Mouse (Mus musculus) CH12.LX (cell line): Measurements from ENCODE around the gene Safb. TPM values are rescaled to one million over a fixed set of nuclear protein-coding genes. Genes with fewer than 3 reads are reported as not detected.

Experiments used
- DNase-seq: peaks from one replicate; pipeline ENCODE4 v3.0.0-alpha.2; 2013; ENCODE audit errors: extremely low read depth
- H3K27ac ChIP-seq: 2 replicates; pipeline ENCODE4 v1.5.1; 2012; ENCODE audit warnings: low read depth, mild to moderate bottlenecking, control low read depth, moderate library complexity; ENCODE audit not compliant: insufficient read depth
- H3K27me3 ChIP-seq: replicated peaks from 2 replicates; pipeline ENCODE3; 2012; ENCODE audit warnings: inconsistent platforms
- H3K36me3 ChIP-seq, 2 experiments: replicated peaks in 1 of 2; 2 replicates each; pipeline versions ENCODE3 to v1.6.1; 2012; ENCODE audit warnings: inconsistent platforms in 1 of 2, low read length in 1 of 2, mild to moderate bottlenecking in 1 of 2, mixed read lengths in 1 of 2, moderate library complexity in 1 of 2; ENCODE audit not compliant: control insufficient read depth in 1 of 2, insufficient read depth in 1 of 2
- H3K4me1 ChIP-seq, 2 experiments: 2 replicates each; pipeline ENCODE4 v1.6.1; 2012; ENCODE audit warnings: inconsistent platforms in 1 of 2, moderate library complexity in 1 of 2; ENCODE audit not compliant: insufficient read depth in 2 of 2, control insufficient read depth in 1 of 2
- H3K4me2 ChIP-seq: 2 replicates; pipeline ENCODE4 v1.6.1; 2012; ENCODE audit warnings: low read depth, mild to moderate bottlenecking, control low read depth; ENCODE audit not compliant: poor library complexity, insufficient read depth, severe bottlenecking
- H3K4me3 ChIP-seq, 3 experiments: fragments of 150-350 bp in 1 of 3; sonication (generic) in 1 of 3; replicated peaks in 1 of 3; 2 replicates each; pipeline versions ENCODE3 to v1.5.1; 2011 to 2012; ENCODE audit warnings: low read depth in 2 of 3, low read length in 2 of 3, mild to moderate bottlenecking in 2 of 3, moderate library complexity in 2 of 3, control low read depth in 1 of 3, improper control_type of control experiment in 1 of 3, inconsistent platforms in 1 of 3, mixed read lengths in 1 of 3; ENCODE audit not compliant: poor library complexity in 1 of 3
- H3K79me2 ChIP-seq: replicated peaks from 2 replicates; pipeline ENCODE4 v1.6.1; 2012; ENCODE audit warnings: mild to moderate bottlenecking, moderate library complexity; ENCODE audit not compliant: control insufficient read depth, poor library complexity, insufficient read depth, severe bottlenecking; ENCODE audit errors: extremely low read depth
- H3K9ac ChIP-seq: 2 replicates; pipeline ENCODE4 v1.6.1; 2012; ENCODE audit warnings: low read depth, mild to moderate bottlenecking, control low read depth, moderate library complexity; ENCODE audit not compliant: insufficient read depth
- H3K9me3 ChIP-seq: replicated peaks from 2 replicates; pipeline ENCODE3; 2012; ENCODE audit warnings: low read length, inconsistent platforms, mixed read lengths
- BHLHE40 ChIP-seq: IDR thresholded peaks from 2 replicates; pipeline ENCODE4 v1.6.1; 2011; ENCODE audit warnings: mild to moderate bottlenecking, low read depth, low read length, improper control_type of control experiment
- CHD1 ChIP-seq: IDR thresholded peaks from 2 replicates; pipeline ENCODE4 v1.6.1; 2012; ENCODE audit warnings: low read depth, low read length, improper control_type of control experiment, inconsistent platforms
- CHD2 ChIP-seq: IDR thresholded peaks from 2 replicates; pipeline ENCODE4 v1.6.1; 2011; ENCODE audit warnings: low read length, improper control_type of control experiment
- CTCF ChIP-seq, 2 experiments: IDR thresholded peaks in 1 of 2; conservative IDR thresholded peaks in 1 of 2; 2 replicates each; pipeline ENCODE4 v1.5.1; 2011 to 2012; ENCODE audit warnings: low read depth in 2 of 2, low read length in 2 of 2, improper control_type of control experiment in 1 of 2, inconsistent platforms in 1 of 2, mild to moderate bottlenecking in 1 of 2, moderate library complexity in 1 of 2
- ELF1 ChIP-seq: IDR thresholded peaks from 2 replicates; pipeline ENCODE4 v1.6.1; 2014; ENCODE audit warnings: low read depth, mild to moderate bottlenecking, inconsistent platforms, low read length, improper control_type of control experiment
- EP300 ChIP-seq: IDR thresholded peaks from 2 replicates; pipeline ENCODE4 v1.6.1; 2011; ENCODE audit warnings: low read length, improper control_type of control experiment
- ETS1 ChIP-seq: conservative IDR thresholded peaks from 2 replicates; pipeline ENCODE4 v1.6.1; 2012; ENCODE audit warnings: low read depth, mild to moderate bottlenecking, inconsistent platforms, low read length, improper control_type of control experiment, moderate library complexity
- HCFC1 ChIP-seq: IDR thresholded peaks from 2 replicates; pipeline ENCODE4 v1.6.1; 2012; ENCODE audit warnings: low read depth, mild to moderate bottlenecking, inconsistent platforms, low read length, improper control_type of control experiment
- IRF4 ChIP-seq: IDR thresholded peaks from 2 replicates; pipeline ENCODE4 v1.6.1; 2014; ENCODE audit warnings: low read depth, mild to moderate bottlenecking, inconsistent platforms, low read length, improper control_type of control experiment
- KAT2A ChIP-seq: IDR thresholded peaks from 2 replicates; pipeline ENCODE4 v1.6.1; 2012; ENCODE audit warnings: low read length, improper control_type of control experiment, inconsistent platforms; ENCODE audit not compliant: insufficient replicate concordance
- MAX ChIP-seq: IDR thresholded peaks from 2 replicates; pipeline ENCODE4 v1.6.1; 2011; ENCODE audit warnings: low read length, improper control_type of control experiment
- MAZ ChIP-seq: IDR thresholded peaks from 2 replicates; pipeline ENCODE4 v1.6.1; 2012; ENCODE audit warnings: low read depth, mild to moderate bottlenecking, inconsistent platforms, low read length, improper control_type of control experiment, moderate library complexity
- MEF2A ChIP-seq: IDR thresholded peaks from 2 replicates; pipeline ENCODE4 v1.6.1; 2014; ENCODE audit warnings: low read depth, mild to moderate bottlenecking, inconsistent platforms, low read length, improper control_type of control experiment, borderline replicate concordance
- MXI1 ChIP-seq: IDR thresholded peaks from 2 replicates; pipeline ENCODE4 v1.6.1; 2011; ENCODE audit warnings: mild to moderate bottlenecking, low read depth, low read length, improper control_type of control experiment
- MYC ChIP-seq: IDR thresholded peaks from 2 replicates; pipeline ENCODE4 v1.6.1; 2011; ENCODE audit warnings: low read depth, mild to moderate bottlenecking, improper control_type of control experiment, low read length
- NELFE ChIP-seq: IDR thresholded peaks from 2 replicates; pipeline ENCODE4 v1.6.1; 2011; ENCODE audit warnings: low read depth, low read length, improper control_type of control experiment
- NRF1 ChIP-seq: IDR thresholded peaks from 2 replicates; pipeline ENCODE4 v1.6.1; 2014; ENCODE audit warnings: low read depth, mild to moderate bottlenecking, inconsistent platforms, low read length, improper control_type of control experiment, moderate library complexity
- POLR2A ChIP-seq: IDR thresholded peaks from 2 replicates; pipeline ENCODE4 v1.6.1; 2011; ENCODE audit warnings: low read depth, mild to moderate bottlenecking, improper control_type of control experiment, low read length
- POLR2AphosphoS2 ChIP-seq: IDR thresholded peaks from 2 replicates; pipeline ENCODE4 v1.6.1; 2011; ENCODE audit warnings: low read depth, low read length, improper control_type of control experiment
- SMC3 ChIP-seq: IDR thresholded peaks from 2 replicates; pipeline ENCODE4 v1.6.1; 2011; ENCODE audit warnings: low read depth, low read length, improper control_type of control experiment
- TCF12 ChIP-seq: IDR thresholded peaks from 2 replicates; pipeline ENCODE4 v1.6.1; 2014; ENCODE audit warnings: low read depth, mild to moderate bottlenecking, inconsistent platforms, low read length, improper control_type of control experiment
- USF2 ChIP-seq: conservative IDR thresholded peaks from 2 replicates; pipeline ENCODE4 v1.6.1; 2011; ENCODE audit warnings: low read depth, low read length, improper control_type of control experiment
- ZC3H11A ChIP-seq: IDR thresholded peaks from 2 replicates; pipeline ENCODE4 v1.6.1; 2012; ENCODE audit warnings: low read depth, mild to moderate bottlenecking, inconsistent platforms, low read length, improper control_type of control experiment
- ZKSCAN1 ChIP-seq: IDR thresholded peaks from 2 replicates; pipeline ENCODE4 v1.6.1; 2012; ENCODE audit warnings: low read depth, inconsistent platforms, low read length, improper control_type of control experiment, borderline replicate concordance
- ZMIZ1 ChIP-seq: IDR thresholded peaks from 2 replicates; pipeline ENCODE4 v1.6.1; 2012; ENCODE audit warnings: low read depth, mild to moderate bottlenecking, inconsistent platforms, low read length, improper control_type of control experiment
- ZNF384 ChIP-seq: IDR thresholded peaks from 2 replicates; pipeline ENCODE4 v1.6.1; 2012; ENCODE audit warnings: low read depth, low read length, improper control_type of control experiment, inconsistent platforms
- dilution Hi-C: fragments of 300-500 bp; cut with MboI; formaldehyde crosslinking; loops from 2 replicates; pipeline ENCODE4 v1.14.3; 2020; ENCODE audit warnings: low sequenced_read_pairs; ENCODE audit not compliant: extremely low pct_unique_long_range_greater_than_20kb, extremely low pct_ligation_motif_present
- in situ Hi-C: fragments of 300-500 bp; cut with MboI; formaldehyde crosslinking; loops from 3 replicates; pipeline ENCODE4 v1.14.3; 2019; ENCODE audit warnings: low sequenced_read_pairs, low pct_ligation_motif_present, low pct_unique_long_range_greater_than_20kb, mixed read lengths
- polyA plus RNA-seq: library from polyadenylated mRNA; unstranded; fragments of >175 nt; gene quantifications from 2 replicates; pipeline ENCODE4 v1.2.1, GENCODE M21; 2012; ENCODE audit warnings: low read depth; ENCODE audit not compliant: insufficient read length
- total RNA-seq, 2 experiments: library from RNA; depleted of rRNA; stranded (reverse); fragments of 300-350 nt in 1 of 2; fragments of >200 nt in 1 of 2; gene quantifications; 2 replicates each; pipeline ENCODE4 v1.2.3; 2012 to 2014

The Safb gene
- total and polyA plus RNA-seq, 3 experiments = 25.4 to 135 (median 75.9) TPM

GRCm38 (mm10) chr17:56605431-56605830 is 20.8 kb downstream of the Safb start:
- no peak overlapping the region for H3K4me2 ChIP-seq
- no peak overlapping the region for H3K27ac ChIP-seq
- peaks cover 68 to 75% of the 10 kb centered on the region in 2 experiments for H3K36me3 ChIP-seq
- H3K79me2 ChIP-seq = peaks cover 19% of the 10 kb centered on the region; the same call in 1 of the 2 replicates
- no peak overlapping the region for H3K4me3 ChIP-seq
- dilution Hi-C loops (no loop called here), in situ Hi-C loops (no loop called here)
- no peaks in the 10 kb centered on the region for H3K9me3 ChIP-seq
- H3K27me3 ChIP-seq = no peaks in the 10 kb centered on the region
- H3K4me1 ChIP-seq = peaks cover 0 to 16% of the 10 kb centered on the region in 2 experiments; a peak in 2 of 4 replicates
- no peak overlapping the region for H3K9ac ChIP-seq
- no peak for DNase-seq
- TF ChIP-seq CHD1 (no peak), ZC3H11A (no peak), MXI1 (no peak), CHD2 (no peak), BHLHE40 (no peak)

DNA sequence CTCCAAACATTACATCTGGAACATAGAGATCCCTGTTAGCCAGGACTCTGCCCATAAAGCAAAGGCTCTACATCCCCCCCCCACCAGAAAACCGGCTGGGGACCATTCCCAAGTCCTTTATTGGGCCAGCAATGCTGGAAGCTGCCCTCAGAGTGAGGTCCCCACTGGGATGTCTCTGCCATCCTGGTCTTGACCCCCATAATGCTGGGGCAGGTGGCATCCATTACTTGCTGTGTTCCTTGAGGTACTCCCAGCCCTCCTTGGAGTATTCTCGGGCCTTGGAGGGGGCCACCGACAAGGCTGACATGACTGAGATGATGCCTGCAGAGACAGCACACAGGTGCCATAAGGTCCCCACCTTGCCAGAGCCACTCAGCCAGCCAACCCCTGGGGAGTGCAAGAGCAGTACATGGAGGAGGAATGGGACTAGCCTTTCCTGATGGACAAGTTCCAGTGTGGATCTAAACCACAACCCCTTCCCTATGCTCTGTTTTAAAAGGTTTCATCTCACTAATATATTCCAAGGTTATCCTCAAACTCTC is 23.0 kb downstream of the Safb start:
- dilution Hi-C loops = no loop called here

GRCm38 (mm10) chr17:56608699-56609098 is 24.1 kb downstream of the Safb start:
- Histone ChIP-seq H3K4me1 (peaks cover 3 to 41% of the 10 kb centered on the region in 2 experiments), H3K79me2 (peaks cover 24% of the 10 kb centered on the region), H3K27ac (no peak overlapping the region), H3K36me3 (peaks cover 39 to 47% of the 10 kb centered on the region in 2 experiments), H3K9ac (peak overlapping the region; percentile 96), H3K27me3 (no peaks in the 10 kb centered on the region), H3K9me3 (no peaks in the 10 kb centered on the region), H3K4me2 (peak overlapping the region; percentile 89), H3K4me3 (peak overlapping the region; percentile 67 to 99 (median 79))
- TF ChIP-seq TCF12 (no peak), HCFC1 (no peak), MEF2A (no peak), CHD2 (no peak), ELF1 (no peak), NELFE (no peak), ETS1 (no peak), NRF1 (no peak), KAT2A (no peak), USF2 (no peak)
- DNase-seq = no peak
- in situ Hi-C loops = no loop called here
- dilution Hi-C loops = no loop called here

More for the DNA sequence above, 23.0 kb downstream of the Safb start:
- Histone ChIP-seq H3K9me3 (no peaks in the 10 kb centered on the region), H3K27me3 (no peaks in the 10 kb centered on the region), H3K4me3 (no peak overlapping the region), H3K4me1 (peaks cover 3 to 38% of the 10 kb centered on the region in 2 experiments), H3K36me3 (peaks cover 49 to 56% of the 10 kb centered on the region in 2 experiments), H3K9ac (no peak overlapping the region), H3K27ac (no peak overlapping the region), H3K79me2 (peaks cover 19% of the 10 kb centered on the region; the same call in 1 of the 2 replicates), H3K4me2 (no peak overlapping the region)
- TF ChIP-seq MAX (no peak), CHD1 (no peak), POLR2AphosphoS2 (no peak; the same call in 1 of the 2 replicates), ZMIZ1 (no peak), ZNF384 (no peak), BHLHE40 (no peak), ETS1 (no peak), ELF1 (no peak), MYC (no peak), NRF1 (no peak), ZKSCAN1 (no peak), MEF2A (no peak), NELFE (no peak), CTCF (conservative IDR thresholded peaks at IDR 0.05 in 1 of 2, IDR thresholded peaks at IDR 0.05 in 1 of 2; ENCODE audit: low read depth in 2 of 2, low read length in 2 of 2) (no peak), MAZ (no peak), SMC3 (no peak), EP300 (no peak), KAT2A (no peak), IRF4 (no peak), POLR2A (no peak)
- in situ Hi-C loops = no loop called here
- no peak for DNase-seq
